Mouse (Mus musculus): ENCODE measurements around the gene Arhgdib.

DNA sequence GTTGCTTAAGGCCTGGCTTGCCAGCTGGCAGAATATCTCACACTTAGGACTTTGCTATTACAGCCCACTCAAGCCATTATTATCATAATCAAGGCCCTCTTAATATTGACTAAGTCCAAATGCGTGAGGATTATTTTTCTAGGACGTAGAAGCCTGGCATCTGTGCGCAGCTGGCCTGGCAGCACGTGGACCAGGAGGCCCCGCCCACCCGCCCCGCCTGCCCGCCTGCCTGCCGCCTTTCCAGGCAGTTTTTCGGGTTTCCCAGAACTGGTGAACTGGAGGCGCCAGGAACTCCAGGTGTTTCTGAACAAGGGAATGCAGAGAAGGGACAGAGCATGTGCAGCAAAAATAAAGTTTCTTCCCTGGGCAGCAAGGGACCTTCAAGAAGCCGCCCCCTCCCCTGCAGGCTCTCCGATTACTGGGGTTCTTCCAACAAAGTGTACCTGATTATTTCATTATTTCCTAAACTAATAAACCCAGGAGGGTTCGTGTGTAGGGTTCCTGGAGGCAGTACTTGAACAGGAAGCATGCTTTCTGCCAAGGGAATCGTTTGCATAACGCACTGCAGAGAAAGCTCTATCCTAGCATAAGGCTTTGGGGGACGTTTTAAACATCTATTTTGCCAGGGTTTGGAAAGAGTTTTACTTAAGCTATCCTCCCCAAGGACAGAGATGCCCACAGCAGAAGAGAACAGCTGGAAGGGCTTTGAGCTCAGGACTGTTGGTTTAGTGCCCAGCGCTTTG is 28.1 kb downstream of the Arhgdib start:
- TF ChIP-seq CTCF (IDR thresholded peaks at IDR 0.05; ENCODE audit: control insufficient read depth, insufficient read depth, low read length) = no peak
- no peak for TF ChIP-seq POLR2A (IDR thresholded peaks at IDR 0.05; ENCODE audit: borderline replicate concordance, control insufficient read depth, low read depth, low read length)

Measured in bone marrow, adult 2 months (tissue).